Mouse (Mus musculus) ES-E14 (cell line): ENCODE measurements around the gene Ccl6.

ENCODE experiments used
- HCFC1 ChIP-seq: IDR thresholded peaks from 2 replicates; pipeline ENCODE4 v1.6.1; 2012; ENCODE audit warnings: low read length, inconsistent platforms, borderline replicate concordance; ENCODE audit not compliant: insufficient read depth
- MAFK ChIP-seq: IDR thresholded peaks from 2 replicates; pipeline ENCODE4 v1.6.1; 2014; ENCODE audit warnings: mild to moderate bottlenecking, low read depth, low read length, inconsistent platforms; ENCODE audit not compliant: insufficient read depth

- TF ChIP-seq MAFK, result no peak
- TF ChIP-seq HCFC1, result no peak
Measured at GRCm38 (mm10) chr11:83641216-83641615, 48.3 kb upstream of the Ccl6 start.
